Mouse (Mus musculus): Measurements from ENCODE around the gene Tcap. TPM values are rescaled to one million over a fixed set of nuclear protein-coding genes. Genes with fewer than 3 reads are reported as not detected.

Gene Tcap
- polyA plus RNA-seq, 1 experiment, result 2.9 TPM

DNA sequence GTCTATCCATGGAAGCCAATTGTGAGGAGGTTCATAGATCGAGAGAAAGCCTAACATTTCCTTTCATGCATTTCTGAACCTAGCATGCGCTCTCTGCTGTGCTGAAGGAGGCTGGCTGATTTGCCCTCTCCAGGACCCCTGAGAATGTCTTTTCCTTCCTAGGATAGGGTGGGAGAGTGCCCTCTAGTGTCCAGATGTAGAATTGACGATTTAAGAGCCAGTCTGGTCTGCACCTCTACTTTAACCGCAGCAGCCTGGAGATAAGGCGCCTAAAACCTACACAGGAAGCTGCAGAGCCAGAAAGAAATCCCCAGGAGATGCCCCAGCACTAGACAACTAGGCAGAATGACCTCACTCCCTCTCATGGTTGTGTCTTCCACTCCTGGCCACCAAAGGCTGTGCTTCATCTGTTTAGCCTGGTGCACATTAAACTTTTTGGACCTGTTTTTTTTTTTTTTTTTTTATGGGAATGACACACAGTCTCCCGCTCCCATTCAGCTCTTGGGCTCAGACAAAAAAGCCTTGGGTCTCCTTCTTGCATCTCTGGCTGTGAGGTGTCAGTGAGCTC lies 27.8 kb upstream of the Tcap start:
- no peak for DNase-seq (ENCODE audit: low read depth)

DNA sequence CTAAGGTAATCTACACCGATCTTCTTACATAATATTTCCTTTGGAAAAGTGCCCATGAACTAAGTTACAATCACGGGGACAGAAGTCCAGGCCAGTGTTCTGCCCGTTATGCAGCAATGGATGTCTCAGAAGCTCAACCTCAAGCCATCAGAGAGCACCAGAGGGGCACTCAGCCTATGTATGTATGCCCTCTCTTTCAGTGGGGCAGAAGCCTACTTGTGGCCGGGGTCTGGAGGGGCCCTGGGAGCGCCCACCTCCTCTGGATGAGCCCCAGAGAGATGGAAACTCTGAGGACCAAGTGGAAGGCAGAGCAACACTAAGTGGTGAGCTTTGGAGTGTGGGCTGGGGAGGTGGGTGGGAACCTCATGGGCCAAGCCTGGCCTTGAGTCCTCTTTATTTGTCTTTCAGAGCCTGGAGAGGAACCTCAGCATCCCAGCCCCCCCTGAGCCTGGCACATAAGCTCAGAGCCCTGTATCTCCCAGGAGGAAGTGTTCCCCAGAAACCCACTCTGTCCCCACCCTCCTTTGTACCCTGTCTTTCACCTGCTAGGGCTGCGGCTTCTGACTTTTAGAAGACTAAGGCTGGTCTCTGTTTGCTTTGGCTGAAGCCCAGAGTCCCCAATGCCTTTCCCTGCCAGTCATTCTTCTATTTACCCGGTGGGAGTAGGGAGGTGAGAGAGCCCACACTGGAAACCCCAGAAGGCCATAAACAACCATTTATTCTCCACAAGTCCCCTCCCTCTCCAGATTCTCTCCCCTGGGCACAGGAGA lies 26.8 kb upstream of the Tcap start:
- no peak for DNase-seq (ENCODE audit: low read depth)

DNA sequence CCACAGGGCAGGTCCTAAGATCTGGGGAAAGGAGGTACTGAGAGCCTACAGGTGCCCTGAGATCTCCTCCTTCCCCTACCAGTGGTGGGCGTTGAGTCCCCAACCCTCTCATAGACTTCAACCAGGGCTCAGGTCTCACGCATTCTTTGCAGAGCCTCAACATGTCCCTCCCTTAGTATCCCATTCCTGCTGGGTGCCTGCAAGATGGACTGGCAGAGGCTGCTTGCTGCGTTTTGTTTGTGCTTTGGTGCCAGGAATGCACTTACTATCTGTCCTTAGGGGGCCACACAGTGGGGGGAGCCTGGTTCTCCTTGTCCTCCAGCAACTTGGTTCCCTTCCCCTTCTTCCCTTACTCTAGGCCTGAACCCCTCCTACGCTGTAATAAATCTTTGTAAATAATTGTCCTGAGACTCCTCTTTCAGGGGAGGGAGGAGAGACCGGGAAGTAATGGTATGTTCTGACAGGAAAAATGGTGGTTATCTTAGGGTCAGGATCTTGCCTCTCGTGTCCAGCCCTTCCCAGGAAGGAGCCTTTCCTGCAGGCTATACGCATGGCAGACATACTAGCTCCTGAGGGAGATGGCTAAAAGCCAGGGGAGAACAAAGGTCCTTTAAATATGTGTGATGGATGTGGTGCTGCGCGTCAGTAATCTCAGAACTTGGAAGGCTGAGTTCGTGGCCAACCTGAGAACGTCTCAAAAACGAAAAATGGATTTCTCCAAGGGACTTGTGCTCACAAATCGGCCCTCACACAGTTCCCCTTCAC lies 26.0 kb upstream of the Tcap start:
- no peak for DNase-seq (ENCODE audit: low read depth)

DNA sequence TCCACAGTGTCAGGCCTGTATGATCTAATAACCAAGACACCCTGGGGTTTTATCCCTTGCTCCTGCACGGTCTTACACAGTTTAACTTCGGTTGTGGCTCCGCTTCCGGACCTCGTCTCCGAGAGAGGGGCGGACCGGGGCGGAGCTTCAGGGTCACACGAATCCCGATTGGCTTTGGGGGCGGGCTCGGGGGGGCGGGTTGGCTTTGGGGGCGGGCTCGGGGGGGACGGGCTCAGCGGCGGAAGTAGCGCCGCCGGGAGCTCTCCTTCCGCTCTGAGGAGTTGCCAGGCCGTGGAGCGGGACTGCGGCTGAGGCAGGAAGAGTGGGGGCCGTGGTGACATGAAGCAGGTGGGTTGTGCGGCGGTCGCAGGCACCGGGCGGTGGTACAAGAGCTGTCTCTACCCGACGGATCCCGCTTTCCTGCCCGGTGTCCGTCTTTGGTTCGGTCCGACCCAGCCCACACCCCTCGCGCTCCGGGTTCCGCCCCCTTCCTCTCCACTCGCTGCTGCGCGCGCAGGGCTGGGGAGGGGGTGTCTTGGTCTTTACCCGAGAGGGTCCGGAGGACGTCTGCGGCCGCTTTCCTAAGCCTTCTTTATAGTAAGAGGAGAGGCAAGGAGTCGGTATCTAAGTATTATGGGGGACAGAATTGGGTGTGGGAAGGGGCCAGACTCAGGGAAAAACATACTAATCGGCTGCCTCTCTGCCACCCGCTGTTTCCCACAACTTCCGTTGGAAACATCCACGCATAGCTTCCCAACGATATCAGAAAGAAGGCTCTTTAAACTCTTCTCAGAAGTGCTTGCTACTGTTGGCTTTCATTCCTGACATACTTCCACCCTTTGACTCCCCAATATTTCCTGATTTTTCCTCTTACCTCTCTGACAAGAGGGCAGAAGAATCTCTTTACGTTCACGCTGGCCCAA lies 25.2 kb upstream of the Tcap start, which contains the start of gene Stard3:
TSS of gene Stard3 (plus strand) at position 208 of the 923 bp plus-strand sequence.
- no peak for DNase-seq (ENCODE audit: low read depth)

DNA sequence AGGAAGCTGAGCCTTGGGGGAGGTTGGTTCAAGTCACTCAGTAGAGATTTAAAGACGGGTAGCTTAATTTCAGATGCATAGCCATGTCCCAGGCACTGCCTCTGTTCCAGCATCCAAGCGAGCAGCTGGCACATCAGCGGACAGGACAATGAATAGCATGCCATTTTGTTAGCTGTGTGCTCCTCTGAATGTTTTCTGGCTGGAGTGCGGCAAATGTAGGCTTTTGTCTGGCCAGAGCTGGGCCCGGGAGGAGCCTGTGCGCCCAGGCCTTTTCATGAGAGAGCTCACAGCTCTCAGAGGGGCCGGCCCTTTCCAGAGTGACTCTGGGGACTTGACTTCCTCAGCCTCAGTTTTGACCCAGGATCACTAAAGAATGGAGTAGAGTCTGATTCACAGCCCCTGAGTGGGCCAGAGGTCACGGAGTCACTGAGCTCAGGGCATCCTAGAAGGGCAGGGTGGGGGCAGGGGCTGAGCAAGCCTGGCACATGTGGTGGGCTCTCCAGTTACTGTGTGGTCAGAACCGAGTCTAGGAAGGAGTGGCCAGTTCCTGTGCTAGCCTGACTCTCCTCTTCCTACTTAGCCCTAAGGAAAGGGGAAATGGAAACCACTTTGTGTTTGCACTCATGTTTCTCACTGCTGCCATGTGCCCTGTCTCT lies 22.6 kb upstream of the Tcap start:
- no peak for DNase-seq (ENCODE audit: low read depth)

DNA sequence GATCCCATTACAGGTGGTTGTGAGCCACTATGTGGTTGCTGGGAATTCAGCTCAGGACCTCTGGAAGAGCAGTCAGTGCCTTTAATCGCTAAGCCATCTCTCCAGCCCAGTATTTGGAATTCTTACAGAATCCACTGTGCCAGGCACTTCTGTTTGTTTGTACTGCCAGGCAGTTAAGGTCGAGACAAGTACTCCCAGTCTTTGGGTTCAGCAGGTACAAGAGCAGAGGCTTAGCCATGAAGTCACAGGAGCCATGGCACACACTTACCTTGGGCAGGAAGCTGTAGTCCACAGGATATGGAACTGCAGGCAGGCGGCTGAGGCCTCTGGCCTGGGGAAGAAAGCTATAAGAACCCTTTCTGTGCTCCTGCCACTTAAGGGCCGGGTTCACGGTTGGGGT lies 19.8 kb upstream of the Tcap start:
- DNase-seq (ENCODE audit: low read depth), result no peak

DNA sequence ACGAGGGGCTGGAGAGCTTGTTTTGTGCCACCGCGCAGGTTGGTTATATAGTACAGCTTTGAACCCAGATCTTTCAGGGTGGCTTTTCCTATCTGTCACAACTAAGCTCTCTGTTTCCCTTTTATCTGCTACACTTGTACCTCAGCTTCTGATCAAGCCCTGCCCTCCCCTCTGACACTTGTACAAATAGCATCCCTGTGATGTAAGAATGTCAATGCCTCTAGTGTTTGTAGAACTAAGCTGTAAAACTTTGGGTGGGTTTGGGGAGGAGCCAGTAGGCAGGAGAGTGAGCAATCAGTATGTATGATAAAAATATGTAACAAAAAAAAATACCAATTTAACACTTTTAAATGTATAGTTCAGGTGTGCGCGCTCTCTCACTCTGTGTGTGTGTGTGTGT lies 19.2 kb upstream of the Tcap start:
- DNase-seq (ENCODE audit: low read depth), result no peak

DNA sequence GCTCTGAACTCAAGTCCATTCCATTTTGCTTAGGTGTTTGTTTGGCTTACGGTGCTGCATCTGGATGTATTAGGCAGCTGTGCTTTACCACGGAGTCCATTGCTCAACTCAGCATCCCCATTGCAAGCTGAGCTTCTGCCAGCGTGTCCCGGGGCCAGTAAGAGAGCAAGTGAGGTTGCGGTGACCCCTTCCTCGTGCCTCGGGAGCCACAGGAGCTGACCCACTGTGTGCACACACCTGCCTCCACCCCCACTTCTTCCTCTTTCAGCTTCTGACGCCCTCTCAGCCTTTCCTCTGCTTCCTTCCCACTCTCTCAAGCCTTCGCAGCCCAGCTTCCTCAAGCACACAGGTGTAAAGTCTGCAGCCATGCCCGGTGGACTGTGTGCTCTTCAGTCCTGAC lies 17.3 kb upstream of the Tcap start:
- no peak for DNase-seq (ENCODE audit: low read depth)

DNA sequence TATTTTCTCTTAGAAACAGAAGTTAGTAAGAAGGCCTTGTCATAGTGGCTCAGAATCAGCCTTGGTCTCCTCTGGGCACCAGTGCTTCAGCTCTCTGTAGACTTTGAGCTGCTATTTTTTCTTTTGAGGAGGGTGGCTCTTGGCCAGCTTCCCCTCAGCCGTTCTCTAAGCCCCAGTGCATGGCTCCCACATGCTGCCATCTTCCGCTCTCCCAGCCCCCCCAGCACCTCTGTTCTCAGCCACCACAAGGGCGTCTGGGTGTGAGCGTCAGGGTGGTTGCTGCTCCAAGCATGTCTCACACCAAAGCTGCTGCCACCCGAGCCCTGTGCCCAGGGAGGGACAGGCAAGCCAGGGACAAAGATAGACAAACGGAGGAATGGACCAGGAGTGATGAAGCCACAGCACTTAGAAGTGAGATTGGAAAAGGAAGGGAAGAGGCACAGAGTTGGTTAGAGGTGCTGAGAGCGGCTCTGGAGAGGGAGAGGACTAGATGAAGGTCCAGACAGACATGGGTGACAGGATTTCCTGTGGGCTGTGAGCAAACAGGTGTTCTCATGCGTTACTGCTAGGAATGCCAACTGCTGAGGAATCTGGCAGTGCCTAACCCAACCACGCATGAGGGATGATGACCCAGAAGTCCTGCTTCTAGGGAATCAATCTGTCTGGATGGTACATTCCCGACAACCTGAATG lies 16.3 kb upstream of the Tcap start:
- no peak for DNase-seq (ENCODE audit: low read depth)

DNA sequence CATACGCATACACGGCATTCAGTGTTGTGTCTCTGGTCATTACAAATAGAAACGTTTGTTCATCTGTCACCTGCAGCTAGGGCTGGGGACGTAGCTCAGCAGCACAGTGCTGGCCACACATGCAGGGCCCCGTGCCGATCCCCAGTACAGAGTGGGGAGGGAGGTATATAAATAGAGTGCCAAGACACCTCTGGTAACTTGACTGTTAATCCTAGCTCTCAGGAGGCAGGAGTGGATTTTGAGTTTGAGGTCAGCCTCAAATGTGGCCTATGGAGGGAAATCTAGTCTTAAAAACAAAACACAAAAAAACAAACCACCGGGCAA lies 15.8 kb upstream of the Tcap start:
- no peak for DNase-seq (ENCODE audit: low read depth)

DNA sequence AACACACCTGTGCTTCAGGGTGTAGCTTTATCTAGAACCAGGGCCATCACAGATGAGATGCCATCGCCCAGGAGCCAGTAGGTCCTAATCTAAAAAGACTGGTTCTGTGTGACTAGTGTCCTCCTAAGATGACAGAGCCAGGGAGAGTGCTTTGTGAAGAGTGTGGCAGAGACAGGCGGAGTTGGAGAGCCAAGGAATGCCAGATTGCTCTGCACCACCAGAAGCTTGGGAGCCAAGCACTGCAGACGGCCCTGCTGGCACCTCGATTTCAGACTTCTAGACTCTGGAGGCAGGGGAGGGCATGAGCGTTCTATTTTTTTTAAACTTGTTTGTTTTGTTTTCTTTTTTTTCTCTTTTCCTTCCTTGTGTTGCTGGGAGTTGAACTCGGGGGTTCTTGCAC lies 14.3 kb upstream of the Tcap start:
- no peak for DNase-seq (ENCODE audit: low read depth)

DNA sequence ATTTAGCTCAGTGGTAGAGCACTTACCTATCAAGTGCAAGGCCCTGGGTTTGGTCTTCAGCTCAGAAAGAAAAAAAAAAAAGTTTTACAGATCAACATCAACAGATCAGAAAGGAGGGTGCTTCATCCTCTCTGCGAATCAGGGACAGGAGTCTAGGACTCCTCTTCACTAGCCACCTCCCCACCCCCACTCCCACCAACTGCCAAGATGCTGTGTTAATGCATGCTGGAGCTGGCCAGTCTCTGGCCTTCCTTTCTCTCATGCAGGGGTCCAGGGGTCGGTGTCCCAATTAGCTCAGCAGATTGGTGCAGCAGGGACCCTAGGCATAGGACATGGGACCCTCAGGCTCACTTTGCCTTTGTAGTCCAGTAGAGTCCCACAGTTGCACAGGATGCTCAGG lies 13.0 kb upstream of the Tcap start:
- no peak for DNase-seq (ENCODE audit: low read depth)

DNA sequence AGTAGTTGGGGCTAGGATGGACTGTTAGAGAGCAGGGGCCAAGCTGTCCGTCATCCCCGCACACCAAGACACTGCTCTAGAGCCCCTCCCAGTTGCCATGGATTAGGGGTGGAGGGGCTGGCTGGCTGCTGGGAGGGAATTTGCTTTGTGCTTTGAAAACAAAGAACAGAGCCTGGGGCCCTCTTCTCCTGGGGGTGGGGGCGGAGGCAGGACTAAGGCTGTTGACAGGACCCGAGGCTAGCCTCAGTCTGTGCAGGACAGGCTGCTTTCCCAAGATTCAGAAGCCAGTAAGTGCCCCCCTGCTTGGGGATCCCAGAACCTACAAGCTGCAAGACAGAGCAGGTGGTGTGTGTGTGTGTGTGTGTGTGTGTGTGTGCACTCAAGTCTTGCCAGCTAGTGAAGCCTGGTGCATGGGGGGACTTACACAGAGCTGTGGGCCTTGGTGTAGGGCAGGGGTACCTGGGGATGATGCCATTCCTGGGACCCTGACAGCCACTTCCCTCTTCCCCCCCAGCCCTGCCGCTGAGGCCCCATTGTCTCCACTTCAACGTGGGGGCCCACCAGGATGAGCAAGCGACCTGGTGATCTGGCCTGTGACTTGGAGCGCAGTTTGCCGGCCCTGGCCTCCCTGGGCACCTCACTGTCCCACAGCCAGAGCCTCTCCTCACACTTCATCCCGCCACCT lies 11.9 kb upstream of the Tcap start:
- DNase-seq (ENCODE audit: low read depth), result no peak

DNA sequence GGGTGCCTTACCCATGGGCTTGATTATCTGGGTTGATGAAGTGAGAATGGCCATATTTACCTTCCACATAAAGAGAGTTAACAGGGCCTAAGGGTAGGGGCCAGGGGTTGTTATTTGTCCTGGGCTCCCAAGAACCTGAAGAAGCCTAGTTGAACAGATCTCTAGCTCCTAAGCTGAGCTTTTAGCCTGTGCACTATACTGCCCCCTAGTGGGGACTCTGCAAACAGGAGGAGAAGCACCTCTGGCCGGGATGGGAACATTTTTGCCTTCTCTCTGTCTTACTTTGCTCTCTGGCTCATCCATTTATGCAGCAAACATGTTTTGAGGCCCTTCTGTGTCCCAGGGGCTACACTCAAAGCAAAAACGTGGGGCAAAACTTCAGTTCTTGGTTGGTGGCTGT lies 11.2 kb upstream of the Tcap start:
- no peak for DNase-seq (ENCODE audit: low read depth)

DNA sequence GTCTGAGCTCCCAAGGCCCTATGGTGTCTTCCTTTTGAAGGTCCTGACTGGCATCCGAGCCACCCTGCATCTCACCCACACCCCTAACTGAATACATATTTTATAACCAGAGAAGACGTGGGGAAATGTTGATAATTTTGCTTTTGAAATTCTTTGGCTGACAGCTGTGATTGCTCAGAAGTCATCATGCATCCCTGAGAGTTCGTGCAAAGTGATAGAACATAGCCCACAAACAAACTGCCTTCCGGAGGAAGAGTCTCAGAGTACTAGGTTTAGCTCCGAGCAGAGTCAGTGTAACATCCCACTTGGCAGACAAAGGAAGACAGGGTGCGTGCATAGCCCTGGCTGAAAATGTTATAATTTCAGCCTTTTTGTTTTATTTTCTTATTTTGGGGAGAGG lies 10.4 kb upstream of the Tcap start:
- no peak for DNase-seq (ENCODE audit: low read depth)

DNA sequence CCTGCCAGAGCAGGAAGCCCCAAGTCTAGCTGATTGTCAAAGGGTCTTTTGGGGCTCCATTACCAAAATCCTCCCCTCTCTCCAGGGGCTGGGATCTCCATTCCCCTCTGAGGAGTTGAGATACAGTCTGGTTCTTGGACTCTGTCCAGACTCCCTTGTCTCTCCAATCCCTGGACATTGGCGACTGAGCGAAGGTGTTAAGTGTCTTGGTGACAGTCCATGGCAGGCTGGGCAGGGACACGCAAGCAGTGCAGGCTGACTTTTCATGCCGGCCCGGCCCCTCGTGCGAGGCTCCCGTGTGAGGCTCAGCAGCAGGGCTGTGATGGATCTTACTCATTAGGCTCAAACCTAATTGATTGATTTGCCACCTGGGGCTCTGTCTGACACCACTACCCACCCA lies 9.3 kb upstream of the Tcap start:
- DNase-seq (ENCODE audit: low read depth), result no peak

DNA sequence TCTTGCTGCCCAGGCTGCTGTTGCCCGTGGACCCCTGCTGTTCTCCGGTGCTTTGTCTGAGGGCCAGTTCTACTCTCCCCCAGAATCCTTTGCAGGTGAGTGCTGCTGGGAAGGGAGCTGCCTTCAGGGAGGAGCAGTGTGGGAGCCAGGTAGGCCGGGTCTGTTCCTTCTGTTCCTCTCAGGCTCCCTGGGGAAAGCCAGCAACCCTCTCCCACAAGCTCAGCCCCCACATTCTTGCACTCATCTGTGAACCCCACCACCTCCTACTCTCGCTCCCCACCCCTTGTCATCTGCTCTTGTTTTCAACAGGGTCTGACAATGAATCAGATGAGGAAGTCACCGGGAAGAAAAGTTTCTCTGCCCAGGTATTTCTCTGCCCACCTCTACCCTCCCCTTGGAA lies 6.9 kb upstream of the Tcap start:
- DNase-seq (ENCODE audit: low read depth), result no peak

DNA sequence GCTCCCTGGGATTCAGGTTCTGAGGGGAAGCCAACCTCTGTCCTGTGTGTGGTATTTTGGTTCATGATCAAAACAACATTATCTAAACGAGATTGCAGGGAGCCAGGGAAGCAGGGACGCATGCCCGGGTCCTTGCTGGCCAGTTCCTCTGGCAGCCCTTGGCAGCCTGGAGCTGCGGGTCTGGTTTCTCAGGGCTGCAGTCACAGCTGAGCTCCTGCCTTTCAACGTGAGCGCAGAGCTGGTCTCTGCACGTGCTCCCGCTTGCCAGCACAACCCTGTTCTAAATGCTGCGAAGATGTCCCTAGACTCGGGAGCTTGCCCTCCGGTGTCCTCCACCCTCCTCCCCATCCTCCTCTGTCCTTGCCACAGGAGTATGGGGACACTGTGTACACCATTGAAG lies 5.8 kb upstream of the Tcap start:
- no peak for DNase-seq (ENCODE audit: low read depth)

DNA sequence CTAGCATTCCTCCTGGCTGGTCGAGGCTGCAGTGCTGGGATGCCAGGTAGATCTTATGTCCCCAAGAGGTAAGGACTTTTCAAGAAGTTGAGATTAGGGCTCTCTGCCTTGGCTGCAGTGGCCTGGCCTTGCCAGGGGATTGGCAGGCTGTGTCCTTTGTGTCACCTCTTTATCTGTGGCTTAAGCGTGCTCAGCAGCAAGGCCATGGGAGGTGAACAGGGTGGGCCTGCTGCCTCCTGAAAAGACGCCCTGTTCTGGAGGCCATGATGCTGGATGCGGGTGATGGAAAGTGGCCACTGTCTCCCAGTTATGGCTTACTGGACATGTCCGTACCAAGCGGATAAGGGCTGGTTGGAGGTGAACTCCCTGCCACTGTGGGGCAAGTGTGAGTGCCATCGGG lies 4.2 kb upstream of the Tcap start:
- no peak for DNase-seq (ENCODE audit: low read depth)

DNA sequence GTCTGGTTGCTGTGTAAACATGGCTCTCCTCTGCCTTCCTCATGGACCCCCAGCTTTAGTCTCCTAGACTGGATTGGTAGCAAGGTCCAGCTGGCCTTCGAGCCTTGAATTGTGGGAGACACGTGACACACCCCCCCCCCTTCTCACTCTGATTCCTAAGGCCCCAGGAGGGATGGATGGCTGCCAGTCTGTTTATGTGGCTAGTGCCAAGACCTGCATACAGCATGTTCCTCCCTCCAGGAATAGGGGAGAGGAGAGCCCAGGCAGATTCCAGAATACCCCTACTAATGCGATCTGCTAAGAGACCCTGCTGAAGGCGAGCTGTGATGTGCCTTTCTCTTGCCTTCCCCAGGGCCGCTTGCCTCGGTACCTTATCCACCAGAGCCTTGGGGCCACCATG lies 3.5 kb upstream of the Tcap start:
- no peak for DNase-seq (ENCODE audit: low read depth)

Data from gonadal fat pad, adult 2 months (tissue).